Mouse (Mus musculus) spleen, postnatal 4 days (tissue): ENCODE results near the gene Il4i1.
"Not testable (repeated sequence)": the region's sequence is repeated elsewhere in the genome, so short reads cannot be mapped to it uniquely, and the experiment has no call there.

Source experiments
- DNase-seq, 2 experiments: peaks; one replicate each; pipeline ENCODE4 v3.0.0; 2022; ENCODE audit warnings: low spot score in 2 of 2

Il4i1 gene

GRCm38 (mm10) chr7:44863982-44864494 is 47.9 kb downstream of the Il4i1 start:
- DNase-seq: no peak

DNA sequence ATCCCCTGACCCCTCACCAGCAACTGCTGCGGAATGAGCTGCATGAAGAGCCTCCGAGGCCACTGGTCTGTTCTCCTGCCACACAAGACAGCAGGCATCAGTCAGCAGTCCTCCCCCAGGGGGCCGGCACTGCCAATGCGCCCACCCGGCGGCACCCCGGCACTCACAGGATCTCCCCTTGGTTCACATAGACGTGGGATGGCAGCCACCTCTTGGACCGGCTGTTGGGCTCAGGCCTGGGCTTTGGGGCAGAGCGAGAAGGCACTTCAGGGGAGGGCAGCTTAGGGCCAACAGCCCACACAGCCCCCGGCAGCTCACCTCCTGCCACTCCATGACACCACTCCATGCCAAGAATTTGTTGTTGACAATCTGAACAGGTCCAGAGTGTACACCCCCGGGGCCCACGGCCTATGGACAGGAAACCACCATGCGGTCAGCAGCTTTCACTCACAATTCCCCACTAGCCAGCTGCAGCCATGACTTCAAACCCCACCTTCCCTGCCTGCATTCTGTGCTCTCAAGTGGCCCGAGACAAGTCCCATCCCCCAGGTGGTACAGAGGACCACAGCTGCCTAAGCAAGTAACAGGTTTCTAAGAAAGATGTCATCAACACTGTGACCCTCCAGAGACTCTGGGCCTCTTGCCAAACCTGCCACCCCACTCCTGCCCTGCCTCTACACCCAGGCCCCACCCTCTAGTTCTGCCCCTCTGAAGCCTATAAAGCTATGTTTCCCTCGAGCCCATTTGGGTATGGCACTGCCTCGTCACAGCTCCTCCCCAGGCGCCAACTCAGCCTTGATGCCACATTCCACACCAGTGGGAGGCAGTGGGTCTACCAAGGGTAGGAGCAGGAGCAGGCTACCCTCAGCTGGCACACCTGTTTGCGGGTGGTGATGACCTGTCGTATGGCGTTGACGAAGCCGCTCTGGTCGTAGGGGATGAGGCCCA is 48.7 kb downstream of the Il4i1 start:
- no peak for DNase-seq

GRCm38 (mm10) chr7:44866276-44867009 is 50.3 kb downstream of the Il4i1 start:
- DNase-seq: peak; percentile 64 to 77

- DNase-seq: no peak
These were observed 51.0 kb downstream of the Il4i1 start for GRCm38 (mm10) chr7:44867010-44867702.

DNA sequence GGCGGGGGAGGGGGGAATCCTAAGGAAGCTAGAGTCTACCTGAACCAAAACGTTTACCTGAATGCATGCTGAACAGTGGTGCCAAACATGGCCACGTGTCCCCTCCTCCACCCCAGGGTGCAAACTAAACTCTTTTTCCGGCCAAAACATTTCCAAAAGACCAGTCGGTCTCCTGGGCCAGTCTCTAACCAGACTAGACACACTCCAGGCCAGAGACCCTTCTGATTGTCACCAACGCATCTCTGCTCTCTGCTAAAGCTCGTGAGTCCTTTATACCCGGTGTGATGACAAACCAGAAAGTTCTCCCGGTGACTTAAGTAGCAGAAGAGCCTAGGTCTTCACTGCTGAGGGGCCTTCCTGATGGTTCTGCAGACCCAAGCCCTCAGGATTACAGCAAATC is 51.6 kb downstream of the Il4i1 start:
- DNase-seq: no peak

- DNase-seq: no peak
These were observed 52.3 kb downstream of the Il4i1 start for GRCm38 (mm10) chr7:44868465-44868864.

DNA sequence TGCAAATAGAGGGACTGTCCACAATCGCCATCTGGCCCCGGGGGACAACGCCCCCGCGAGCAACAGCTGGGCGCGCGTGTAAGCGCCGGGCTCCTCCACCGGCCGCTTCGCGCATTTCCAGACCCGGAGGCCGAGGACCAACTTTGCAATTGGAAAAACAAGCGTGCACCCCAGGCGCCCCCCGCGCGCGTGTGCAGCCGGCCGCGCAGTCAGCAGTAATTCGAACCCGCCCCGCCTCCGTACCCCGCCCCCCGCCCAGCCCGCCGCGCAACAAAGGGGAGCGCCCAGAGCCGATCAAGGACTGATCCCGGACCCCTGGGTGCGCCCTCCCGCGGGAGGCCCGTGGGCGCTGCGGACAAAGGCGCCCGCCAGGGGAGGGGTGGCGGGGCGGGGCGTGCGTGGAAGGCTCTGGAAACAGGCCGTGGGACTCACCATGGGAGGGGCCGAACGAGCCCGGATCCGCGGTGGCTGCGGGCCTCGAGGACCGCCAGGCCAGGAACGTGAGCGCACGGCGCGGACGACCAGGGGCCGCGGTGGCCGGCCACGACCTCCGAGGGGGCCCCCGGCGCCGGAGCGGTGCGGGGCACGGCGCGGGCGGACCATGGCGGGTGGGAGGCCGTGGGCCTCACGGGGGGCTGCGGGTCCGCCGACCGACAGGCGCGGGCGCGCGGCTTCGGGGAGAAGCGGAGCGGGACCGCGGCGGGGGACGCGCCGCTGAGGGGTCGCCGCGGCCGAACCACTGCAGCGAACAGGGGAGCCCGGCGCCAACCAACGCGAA is 52.9 kb downstream of the Il4i1 start:
- DNase-seq: peak; percentile 47 to 77

DNA sequence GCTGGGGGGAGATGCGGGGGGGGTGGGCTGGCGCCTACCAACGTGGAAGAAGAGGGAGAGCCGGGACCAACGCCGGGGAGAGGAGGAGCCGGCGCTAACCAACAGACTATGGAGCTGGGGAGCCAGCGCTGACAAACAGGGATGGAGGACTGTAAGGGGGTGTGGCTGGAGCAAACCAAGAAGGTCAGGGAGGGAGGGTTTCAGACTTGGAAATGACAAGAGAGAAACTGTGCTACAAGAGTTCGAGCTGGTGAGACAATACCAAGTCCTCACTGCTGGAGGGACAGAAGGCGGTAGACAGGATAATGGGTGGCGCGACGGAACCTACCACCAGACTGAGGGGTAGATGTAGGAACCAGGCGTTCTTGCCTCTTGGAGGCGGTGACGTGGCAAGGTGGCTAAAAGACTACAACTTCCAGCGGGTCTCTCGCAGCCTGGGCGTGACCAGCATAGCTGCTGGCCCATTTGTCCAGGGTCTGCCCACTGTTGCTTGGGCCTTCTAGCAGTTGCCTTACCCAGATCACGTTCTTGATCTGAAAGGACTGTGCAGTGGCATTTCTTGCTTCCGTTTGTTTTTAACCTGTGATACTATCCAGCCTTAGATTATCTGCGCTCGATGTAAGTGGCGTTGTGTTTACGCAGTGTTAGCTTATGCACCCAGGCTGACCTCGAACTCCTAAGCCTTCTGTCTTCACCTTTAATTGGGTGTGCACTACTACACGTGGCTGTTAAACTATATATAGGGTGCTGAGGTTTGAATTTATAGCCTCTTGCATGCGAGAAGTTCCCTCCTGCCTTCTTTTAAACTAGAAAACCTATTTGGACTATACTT is 53.7 kb downstream of the Il4i1 start, which contains the start of gene Ptov1:
Gene Ptov1, minus strand, starts transcription at position 92 of the 832 bp plus-strand sequence.
- DNase-seq: peak; percentile 77 to 84

- DNase-seq: no peak
These were observed 54.4 kb downstream of the Il4i1 start for GRCm38 (mm10) chr7:44870614-44871013.

DNA sequence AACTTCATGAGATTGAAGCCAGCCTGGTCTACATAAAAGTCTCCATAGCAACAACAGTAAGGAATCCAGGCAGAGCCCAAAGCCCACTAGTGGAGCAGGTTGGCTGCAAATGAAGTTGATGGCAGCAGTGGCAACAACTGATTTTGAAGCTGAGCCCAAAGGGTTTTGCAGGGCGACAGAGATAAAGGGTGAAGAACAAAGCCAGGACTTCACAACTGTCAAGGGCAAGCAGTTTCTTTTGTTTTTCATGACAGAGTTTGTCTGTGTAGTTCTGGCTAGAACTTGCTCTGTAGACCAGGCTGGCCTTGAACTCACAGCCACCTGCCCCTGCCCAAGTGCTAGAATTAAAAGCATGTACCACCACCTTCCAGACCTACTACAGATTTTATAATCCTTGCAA is 55.0 kb downstream of the Il4i1 start:
- DNase-seq: no peak

- DNase-seq: not testable (repeated sequence)
These were observed 55.6 kb downstream of the Il4i1 start for GRCm38 (mm10) chr7:44871774-44872173.

- no peak for DNase-seq
These were observed 61.6 kb downstream of the Il4i1 start for GRCm38 (mm10) chr7:44877833-44878232.

- no peak for DNase-seq
These were observed 66.8 kb downstream of the Il4i1 start for GRCm38 (mm10) chr7:44883036-44883435.

DNA sequence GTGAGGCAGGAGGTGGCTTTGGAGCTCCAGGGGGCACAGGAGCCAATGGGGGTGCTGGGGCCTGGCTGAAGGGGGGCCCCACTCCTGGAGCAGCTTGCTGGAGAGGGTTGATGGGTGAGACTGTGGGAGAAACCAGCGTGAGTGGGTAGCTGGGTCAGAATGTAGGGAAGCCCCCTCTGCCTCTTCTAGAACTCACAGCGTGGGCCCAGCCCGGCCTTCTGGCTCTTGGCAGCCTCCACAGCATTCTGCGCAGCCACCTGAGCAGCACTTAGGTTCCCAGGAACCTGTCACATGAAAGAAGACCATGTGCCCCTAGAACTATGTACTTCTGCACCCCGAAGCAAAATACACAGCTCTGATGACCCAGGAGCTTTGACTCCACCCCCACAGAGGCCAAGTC is 68.5 kb downstream of the Il4i1 start:
- DNase-seq: no peak

DNA sequence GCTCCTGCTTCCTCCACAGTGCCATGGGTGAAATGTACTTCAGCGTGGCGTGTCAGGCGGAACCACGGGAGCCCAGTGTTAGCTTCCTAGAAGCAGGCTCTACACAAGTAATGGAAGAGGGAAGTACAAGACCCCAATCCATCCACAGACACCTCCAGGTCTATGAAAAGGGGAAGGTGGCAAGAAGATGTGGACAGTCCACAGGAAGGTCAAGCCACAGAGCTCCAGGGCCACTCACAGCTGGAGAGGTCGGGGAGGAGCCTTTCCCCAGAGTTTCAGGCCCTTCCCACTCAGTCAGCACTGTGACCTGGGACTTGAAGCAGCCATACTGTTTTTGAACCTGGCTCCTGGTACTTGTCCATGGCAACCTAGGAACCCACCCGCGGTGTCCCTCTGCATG is 70.8 kb downstream of the Il4i1 start:
- no peak for DNase-seq

GRCm38 (mm10) chr7:44888256-44889105 is 72.3 kb downstream of the Il4i1 start:
- DNase-seq: no peak

- no peak for DNase-seq
These were observed 74.0 kb downstream of the Il4i1 start for GRCm38 (mm10) chr7:44890180-44890579.
